Mouse (Mus musculus): ENCODE measurements around the gene Efna5. TPM values are rescaled to one million over a fixed set of nuclear protein-coding genes. Genes with fewer than 3 reads are reported as not detected.

Efna5 gene
- polyA plus RNA-seq, 1 experiment from 2014 or later, result 22.4 TPM

DNA sequence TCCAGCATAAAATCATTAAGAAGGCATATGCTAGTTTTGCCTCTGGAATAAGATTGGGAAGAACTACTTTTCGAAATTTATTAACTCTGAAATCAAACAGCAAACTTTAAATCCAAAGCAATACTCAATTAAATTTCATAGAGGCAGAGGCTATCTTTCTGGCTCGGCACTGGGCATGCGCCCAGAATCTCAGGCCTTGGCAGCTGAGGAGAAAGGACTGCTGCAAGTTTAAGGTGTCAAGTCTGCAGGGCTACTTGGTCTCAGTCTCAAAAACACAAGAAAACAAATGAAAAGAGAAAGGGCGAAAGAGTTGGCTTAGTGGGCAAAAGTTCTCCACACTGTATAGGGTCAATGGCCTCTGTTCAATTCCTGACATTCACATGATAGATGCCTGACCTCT lies 258.6 kb downstream of the Efna5 start:
- no peak overlapping the region for H3K27ac ChIP-seq
- WGBS, result 71% methylated on average over 4 of the region's 4 CpGs
- H3K9me3 ChIP-seq (replicated peaks), result no peaks in the 10 kb centered on the region
- H3K9ac ChIP-seq, result no peak overlapping the region
- H3K4me2 ChIP-seq, result no peak overlapping the region
- H3K4me1 ChIP-seq (replicated peaks), result no peaks in the 10 kb centered on the region
- H3K27me3 ChIP-seq, result no peaks in the 10 kb centered on the region
- ATAC-seq (replicated peaks; ENCODE audit: insufficient number of reproducible peaks, insufficient read depth, low FRiP score, low read depth), result no peak
- no peaks in the 10 kb centered on the region for H3K36me3 ChIP-seq
- no peak overlapping the region for H3K4me3 ChIP-seq

- Histone ChIP-seq H3K27me3 (no peaks in the 10 kb centered on the region), H3K4me3 (no peak overlapping the region), H3K9ac (no peak overlapping the region), H3K4me1 (replicated peaks) (peaks cover 10% of the 10 kb centered on the region), H3K36me3 (no peaks in the 10 kb centered on the region), H3K27ac (no peak overlapping the region), H3K4me2 (no peak overlapping the region), H3K9me3 (replicated peaks) (no peaks in the 10 kb centered on the region)
- WGBS, result 52% methylated on average over 6 of the region's 6 CpGs
- no peak for ATAC-seq (replicated peaks; ENCODE audit: insufficient number of reproducible peaks, insufficient read depth, low FRiP score, low read depth)
These were observed 266.0 kb downstream of the Efna5 start for GRCm38 (mm10) chr17:62615159-62615558.

- no peaks in the 10 kb centered on the region for H3K36me3 ChIP-seq
- H3K27ac ChIP-seq, result no peak overlapping the region
- no peak overlapping the region for H3K9ac ChIP-seq
- no peak for ATAC-seq (replicated peaks; ENCODE audit: insufficient number of reproducible peaks, insufficient read depth, low FRiP score, low read depth)
- WGBS, result 42% methylated on average over 6 of the region's 6 CpGs
- H3K27me3 ChIP-seq, result no peaks in the 10 kb centered on the region
- 0 out of 2 replicates have a peak overlapping the region, but pooled peaks have one; percentile 30 for H3K4me2 ChIP-seq
- no peak overlapping the region for H3K4me3 ChIP-seq
- peaks cover 10% of the 10 kb centered on the region for H3K4me1 ChIP-seq (replicated peaks)
- H3K9me3 ChIP-seq (replicated peaks), result no peaks in the 10 kb centered on the region
These were observed 266.4 kb downstream of the Efna5 start for GRCm38 (mm10) chr17:62614708-62615107.

GRCm38 (mm10) chr17:62614237-62614636 lies 266.9 kb downstream of the Efna5 start:
- no peaks in the 10 kb centered on the region for H3K27me3 ChIP-seq
- no peak overlapping the region for H3K4me3 ChIP-seq
- no peaks in the 10 kb centered on the region for H3K36me3 ChIP-seq
- 0 out of 2 replicates have a peak overlapping the region, but pooled peaks have one; percentile 30 for H3K4me2 ChIP-seq
- H3K27ac ChIP-seq, result no peak overlapping the region
- no peak for ATAC-seq (replicated peaks; ENCODE audit: insufficient number of reproducible peaks, insufficient read depth, low FRiP score, low read depth)
- H3K9me3 ChIP-seq (replicated peaks), result no peaks in the 10 kb centered on the region
- WGBS, result 46% methylated on average over 8 of the region's 8 CpGs
- H3K9ac ChIP-seq, result no peak overlapping the region
- peaks cover 10% of the 10 kb centered on the region for H3K4me1 ChIP-seq (replicated peaks)

DNA sequence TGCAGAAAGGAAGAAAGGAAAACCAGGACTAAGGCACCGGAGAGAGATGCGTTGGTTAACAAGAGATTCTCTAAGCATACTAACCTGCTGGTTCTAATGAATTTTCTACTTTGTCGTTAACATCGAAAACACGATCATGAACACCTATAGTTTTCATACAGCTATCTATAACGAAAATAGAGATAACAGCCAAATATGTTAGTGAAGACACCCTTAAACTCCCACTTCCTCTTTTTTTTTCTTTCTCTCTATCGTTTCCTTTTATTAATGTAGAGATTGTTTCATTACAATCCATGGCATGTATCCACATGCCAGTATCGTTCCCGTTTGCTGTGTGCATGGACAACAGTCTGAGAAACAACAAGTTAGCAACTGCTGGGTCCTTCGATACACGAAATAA lies 267.9 kb downstream of the Efna5 start:
- ATAC-seq (replicated peaks; ENCODE audit: insufficient number of reproducible peaks, insufficient read depth, low FRiP score, low read depth), result no peak
- no peaks in the 10 kb centered on the region for H3K27me3 ChIP-seq

GRCm38 (mm10) chr17:62608145-62608544 lies 273.0 kb downstream of the Efna5 start:
- no peak for ATAC-seq (replicated peaks; ENCODE audit: insufficient number of reproducible peaks, insufficient read depth, low FRiP score, low read depth)
- H3K9ac ChIP-seq, result no peak overlapping the region
- 70% methylated on average over 8 of the region's 8 CpGs for WGBS
- no peak overlapping the region for H3K4me3 ChIP-seq
- H3K4me1 ChIP-seq (replicated peaks), result no peaks in the 10 kb centered on the region
- no peaks in the 10 kb centered on the region for H3K27me3 ChIP-seq
- H3K36me3 ChIP-seq, result no peaks in the 10 kb centered on the region
- H3K4me2 ChIP-seq, result no peak overlapping the region
- no peak overlapping the region for H3K27ac ChIP-seq
- no peaks in the 10 kb centered on the region for H3K9me3 ChIP-seq (replicated peaks)

More for the DNA sequence above, 267.9 kb downstream of the Efna5 start:
- H3K4me1 ChIP-seq (replicated peaks), result peaks cover 10% of the 10 kb centered on the region
- H3K4me3 ChIP-seq, result no peak overlapping the region
- H3K27ac ChIP-seq, result no peak overlapping the region
- 89% methylated on average over 11 of the region's 11 CpGs for WGBS
- no peak overlapping the region for H3K9ac ChIP-seq
- H3K36me3 ChIP-seq, result no peaks in the 10 kb centered on the region
- H3K4me2 ChIP-seq, result no peak overlapping the region
- H3K9me3 ChIP-seq (replicated peaks), result no peaks in the 10 kb centered on the region

DNA sequence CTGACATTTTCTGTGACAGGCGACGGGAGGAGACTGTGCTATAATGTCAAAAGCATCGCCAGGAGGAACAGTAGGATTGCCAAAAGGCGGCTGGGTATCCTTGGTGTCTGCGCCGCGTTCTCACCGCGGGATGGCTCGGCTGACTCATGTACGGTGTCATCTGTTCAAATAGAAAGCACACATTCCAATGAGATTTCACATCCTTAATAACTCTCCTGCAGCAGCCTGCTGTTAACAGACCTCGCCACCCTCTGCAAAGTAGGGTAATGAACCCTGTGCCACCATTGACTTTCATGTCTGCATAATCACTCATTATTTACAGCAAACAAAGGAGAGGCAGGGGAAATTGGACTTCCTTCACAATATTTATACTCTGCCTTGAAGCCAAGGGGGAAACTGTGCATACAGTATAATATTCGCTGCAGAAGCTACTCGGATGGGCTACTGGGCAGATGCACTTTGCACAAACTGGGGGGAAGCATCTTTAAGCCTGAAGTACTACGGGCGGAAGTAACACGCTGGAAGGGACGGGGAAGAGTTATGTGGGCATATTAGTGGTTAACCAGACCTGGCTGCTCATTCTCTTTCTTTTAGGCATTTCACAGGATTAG lies 273.7 kb downstream of the Efna5 start:
- Histone ChIP-seq H3K27ac (no peak overlapping the region), H3K4me3 (no peak overlapping the region), H3K36me3 (no peaks in the 10 kb centered on the region), H3K4me2 (no peak overlapping the region), H3K4me1 (replicated peaks) (no peaks in the 10 kb centered on the region), H3K9me3 (replicated peaks) (no peaks in the 10 kb centered on the region), H3K9ac (no peak overlapping the region), H3K27me3 (no peaks in the 10 kb centered on the region)
- WGBS, result 86% methylated on average over 18 of the region's 18 CpGs
- no peak for ATAC-seq (replicated peaks; ENCODE audit: insufficient number of reproducible peaks, insufficient read depth, low FRiP score, low read depth)

GRCm38 (mm10) chr17:62606681-62607080 lies 274.4 kb downstream of the Efna5 start:
- Histone ChIP-seq H3K4me3 (no peak overlapping the region), H3K4me2 (no peak overlapping the region), H3K9ac (no peak overlapping the region), H3K27me3 (no peaks in the 10 kb centered on the region), H3K9me3 (replicated peaks) (no peaks in the 10 kb centered on the region), H3K27ac (no peak overlapping the region), H3K4me1 (replicated peaks) (no peaks in the 10 kb centered on the region), H3K36me3 (no peaks in the 10 kb centered on the region)
- WGBS, result 80% methylated on average over 6 of the region's 6 CpGs
- ATAC-seq (replicated peaks; ENCODE audit: insufficient number of reproducible peaks, insufficient read depth, low FRiP score, low read depth), result no peak

DNA sequence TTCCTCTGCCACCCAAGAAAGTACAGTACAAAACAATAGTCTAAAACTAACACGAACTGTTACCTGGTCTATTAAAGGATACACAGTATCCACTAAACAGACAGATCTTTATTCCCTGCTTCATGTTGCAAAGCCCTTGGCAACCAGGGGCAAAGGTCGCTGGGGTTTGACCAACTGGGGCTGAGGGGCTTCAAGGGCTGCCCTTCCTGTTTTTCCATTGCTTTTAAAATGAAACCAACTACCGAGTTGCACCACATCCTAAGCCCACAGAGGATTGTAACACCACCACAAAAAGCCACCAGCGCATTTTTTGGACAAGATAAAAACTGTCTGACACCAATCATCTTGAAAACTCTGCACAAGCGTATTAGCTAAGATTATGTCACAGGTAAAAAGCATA lies 276.8 kb downstream of the Efna5 start:
- no peak for ATAC-seq (replicated peaks; ENCODE audit: insufficient number of reproducible peaks, insufficient read depth, low FRiP score, low read depth)
- no peak overlapping the region for H3K27ac ChIP-seq
- H3K4me2 ChIP-seq, result no peak overlapping the region
- 67% methylated on average over 5 of the region's 5 CpGs for WGBS
- H3K36me3 ChIP-seq, result no peaks in the 10 kb centered on the region
- H3K27me3 ChIP-seq, result no peaks in the 10 kb centered on the region
- no peaks in the 10 kb centered on the region for H3K4me1 ChIP-seq (replicated peaks)
- H3K9ac ChIP-seq, result no peak overlapping the region
- no peaks in the 10 kb centered on the region for H3K9me3 ChIP-seq (replicated peaks)
- no peak overlapping the region for H3K4me3 ChIP-seq

DNA sequence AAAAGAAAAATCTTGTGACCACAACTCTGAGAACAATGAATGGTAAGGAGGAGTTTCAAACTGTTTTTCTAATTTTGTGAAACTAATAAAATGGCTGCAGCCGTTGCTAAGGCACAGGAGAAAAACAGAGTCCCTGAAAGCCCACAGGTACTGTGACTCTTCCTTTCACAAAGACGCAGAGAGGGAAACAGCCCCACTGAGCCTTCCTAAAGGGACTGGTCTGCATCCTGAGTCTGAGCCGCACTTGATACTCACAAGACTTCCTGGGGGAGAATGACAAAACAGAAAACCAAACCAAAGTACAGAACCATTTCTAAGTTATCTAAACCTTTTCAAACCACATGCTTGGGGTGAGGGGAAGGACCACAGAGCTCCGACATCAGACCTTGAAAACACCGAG lies 277.5 kb downstream of the Efna5 start:
- ATAC-seq (replicated peaks; ENCODE audit: insufficient number of reproducible peaks, insufficient read depth, low FRiP score, low read depth), result no peak
- Histone ChIP-seq H3K4me1 (replicated peaks) (no peaks in the 10 kb centered on the region), H3K4me3 (no peak overlapping the region), H3K4me2 (no peak overlapping the region), H3K27me3 (no peaks in the 10 kb centered on the region), H3K9me3 (replicated peaks) (no peaks in the 10 kb centered on the region), H3K9ac (no peak overlapping the region), H3K27ac (no peak overlapping the region), H3K36me3 (no peaks in the 10 kb centered on the region)
- WGBS, result 59% methylated on average over 5 of the region's 5 CpGs

- Histone ChIP-seq H3K27me3 (no peaks in the 10 kb centered on the region), H3K9ac (no peak overlapping the region), H3K4me2 (no peak overlapping the region), H3K9me3 (replicated peaks) (no peaks in the 10 kb centered on the region), H3K4me3 (no peak overlapping the region), H3K27ac (no peak overlapping the region), H3K36me3 (no peaks in the 10 kb centered on the region), H3K4me1 (replicated peaks) (no peaks in the 10 kb centered on the region)
- WGBS, result 65% methylated on average over 9 of the region's 9 CpGs
- no peak for ATAC-seq (replicated peaks; ENCODE audit: insufficient number of reproducible peaks, insufficient read depth, low FRiP score, low read depth)
These were observed 282.2 kb downstream of the Efna5 start for GRCm38 (mm10) chr17:62598716-62599490.
